Mouse (Mus musculus) liver, adult 2 months (tissue): Measurements from ENCODE around the gene Lsm12.

Experiments used
- CTCF ChIP-seq: fragments of 200-500 bp; IDR thresholded peaks from 2 replicates; pipeline ENCODE4 v1.5.1; 2011; ENCODE audit warnings: low read depth, low read length, control low read depth
- POLR2A ChIP-seq: fragments of 200-500 bp; IDR thresholded peaks from 2 replicates; pipeline ENCODE4 v1.6.1; 2011; ENCODE audit warnings: low read length, control low read depth; ENCODE audit not compliant: insufficient read depth; ENCODE audit errors: extremely low read depth

DNA sequence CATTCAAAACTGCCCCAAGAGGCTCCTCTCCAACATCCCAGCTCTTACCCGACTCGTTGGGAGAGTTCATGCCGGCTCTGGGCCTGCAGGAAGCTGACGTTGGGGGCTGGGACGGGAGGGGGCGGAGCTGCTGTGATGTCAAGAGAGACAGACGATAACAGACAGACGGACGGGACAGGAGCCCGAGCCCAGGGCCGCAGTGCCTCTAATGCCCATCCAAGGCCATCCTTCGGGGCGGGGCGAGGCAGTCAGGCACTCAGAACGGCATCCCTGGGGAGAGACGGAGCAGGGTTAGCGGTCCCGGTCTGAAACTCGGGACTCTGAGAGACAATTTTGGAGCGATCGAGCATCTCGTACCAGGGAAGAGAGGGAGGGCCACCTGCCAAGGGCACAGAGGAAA is 39.6 kb upstream of the Lsm12 start:
- no peak for TF ChIP-seq CTCF
- no peak for TF ChIP-seq POLR2A
